Mouse (Mus musculus): ENCODE results near the gene Rgs1. TPM values are rescaled to one million over a fixed set of nuclear protein-coding genes. Genes with fewer than 3 reads are reported as not detected.

Rgs1 gene
- total RNA-seq (2021): not detected
- long read RNA-seq, experiment 1: 0 reads
- long read RNA-seq, experiment 2: 0 reads

- no peak for DNase-seq
These were observed at the start of gene Rgs1 for GRCm38 (mm10) chr1:144248923-144249322. Gene Rgs1 (minus strand): TSS chr1:144249242.

- DNase-seq: no peak
These were observed 34.3 kb upstream of the Rgs1 start for GRCm38 (mm10) chr1:144283020-144284014.

- DNase-seq: no peak
These were observed 31.0 kb upstream of the Rgs1 start for GRCm38 (mm10) chr1:144280056-144280455.

- DNase-seq: no peak
These were observed 23.9 kb upstream of the Rgs1 start for GRCm38 (mm10) chr1:144272991-144273390.

GRCm38 (mm10) chr1:144269112-144269511 lies 20.1 kb upstream of the Rgs1 start:
- DNase-seq: no peak

- no peak for DNase-seq
These were observed 18.7 kb upstream of the Rgs1 start for GRCm38 (mm10) chr1:144267471-144268470.

- no peak for DNase-seq
These were observed 15.0 kb upstream of the Rgs1 start for GRCm38 (mm10) chr1:144264000-144264399.

GRCm38 (mm10) chr1:144262008-144262407 lies 13.0 kb upstream of the Rgs1 start:
- no peak for DNase-seq

GRCm38 (mm10) chr1:144258779-144259178 lies 9.7 kb upstream of the Rgs1 start:
- DNase-seq: no peak

- DNase-seq: no peak
These were observed 7.7 kb upstream of the Rgs1 start for GRCm38 (mm10) chr1:144256556-144257331.

- DNase-seq: no peak
These were observed 836 bp downstream of the Rgs1 start for GRCm38 (mm10) chr1:144248206-144248605.

- no peak for DNase-seq
These were observed 1.7 kb downstream of the Rgs1 start for GRCm38 (mm10) chr1:144247382-144247781.

GRCm38 (mm10) chr1:144243511-144243910 lies 5.5 kb downstream of the Rgs1 start:
- DNase-seq: no peak

GRCm38 (mm10) chr1:144239195-144239594 lies 9.8 kb downstream of the Rgs1 start:
- DNase-seq: no peak

GRCm38 (mm10) chr1:144215230-144215629 lies 33.8 kb downstream of the Rgs1 start:
- DNase-seq: no peak

GRCm38 (mm10) chr1:144210912-144211311 lies 38.1 kb downstream of the Rgs1 start:
- DNase-seq: no peak

GRCm38 (mm10) chr1:144206281-144207061 lies 42.6 kb downstream of the Rgs1 start:
- DNase-seq: no peak

- no peak for DNase-seq
These were observed 44.3 kb downstream of the Rgs1 start for GRCm38 (mm10) chr1:144204766-144205165.

- no peak for DNase-seq
These were observed 46.1 kb downstream of the Rgs1 start for GRCm38 (mm10) chr1:144202939-144203338.

- DNase-seq: no peak
These were observed 48.5 kb downstream of the Rgs1 start for GRCm38 (mm10) chr1:144200496-144200895.

- no peak for DNase-seq
These were observed 49.5 kb downstream of the Rgs1 start for GRCm38 (mm10) chr1:144199538-144199937.

All from gastrocnemius, postnatal 25 days (tissue).